Mouse (Mus musculus) left cerebral cortex, postnatal 4 days (tissue): ENCODE measurements around the gene Ugt1a1. TPM values are rescaled to one million over a fixed set of nuclear protein-coding genes. Genes with fewer than 3 reads are reported as not detected.

Experiments used
- total RNA-seq, 2 experiments: library from RNA; stranded (reverse); gene quantifications; 2 replicates each; pipeline ENCODE4 v1.2.3; 2021

Ugt1a1 gene
- total RNA-seq, 2 experiments from 2014 or later = 0.34 TPM; not detected in 1

Other genes with a start within 250 kb of the Ugt1a1 start
- 10 to 100 TPM; 27.9 to 29.8 TPM for gene Usp40, start 203.4 kb upstream of the Ugt1a1 start, total RNA-seq
- not detected for gene Ugt1a10, start 156.6 kb upstream of the Ugt1a1 start, total RNA-seq
- gene Ugt1a9, start 141.2 kb upstream of the Ugt1a1 start, total RNA-seq = not detected
- not detected for gene Ugt1a8, start 124.1 kb upstream of the Ugt1a1 start, total RNA-seq
- under 1 TPM; 0.40 to 0.56 TPM for gene Ugt1a7c, start 116.9 kb upstream of the Ugt1a1 start, total RNA-seq
- not detected for gene Ugt1a6b, start 108.7 kb upstream of the Ugt1a1 start, total RNA-seq
- gene Ugt1a6a, start 77.2 kb upstream of the Ugt1a1 start, total RNA-seq = under 1 TPM in 1 of 2 experiments, not detected in 1; 0.16 TPM
- under 1 TPM in 1 of 2 experiments, not detected in 1; 0.36 TPM for gene Ugt1a5, start 45.9 kb upstream of the Ugt1a1 start, total RNA-seq
- under 1 TPM in 1 of 2 experiments, not detected in 1; 0.38 TPM for gene Ugt1a2, start 11.4 kb upstream of the Ugt1a1 start, total RNA-seq
- 1 to 10 TPM; 4.9 to 5.9 TPM for gene Dnajb3, start 6.2 kb upstream of the Ugt1a1 start, total RNA-seq
- under 1 TPM; 0.04 to 0.20 TPM for gene Mroh2a, start 15.0 kb downstream of the Ugt1a1 start, total RNA-seq
- 10 to 100 TPM; 75.3 to 78.8 TPM for gene Hjurp, start 65.7 kb downstream of the Ugt1a1 start, total RNA-seq
- 1 to 10 TPM in 1 of 2 experiments, under 1 TPM in 1; 0.82 to 1.2 TPM for gene Trpm8, start 65.7 kb downstream of the Ugt1a1 start, total RNA-seq
- gene Spp2, start 195.0 kb downstream of the Ugt1a1 start, total RNA-seq = under 1 TPM in 1 of 2 experiments, not detected in 1; 0.70 TPM